Mouse (Mus musculus) kidney, adult 8-10 months (tissue): ENCODE measurements around the gene Olfr553.
"Not testable (repeated sequence)": the region's sequence is repeated elsewhere in the genome, so short reads cannot be mapped to it uniquely, and the experiment has no call there.

ENCODE experiments used
- DNase-seq, 2 experiments: peaks; one replicate each; pipeline ENCODE4 v3.0.0; 2022

Gene Olfr553

GRCm38 (mm10) chr7:102618118-102618517 lies at the start of gene Olfr553:
Olfr553 (minus strand) TSS chr7:102618218.
- DNase-seq = no peak

- no peak for DNase-seq
Measured at GRCm38 (mm10) chr7:102665378-102665777, 47.4 kb upstream of the Olfr553 start.

GRCm38 (mm10) chr7:102664599-102664998 lies 46.6 kb upstream of the Olfr553 start, which contains the start of gene Olfr556:
Olfr556 (plus strand) TSS chr7:102664899.
- DNase-seq = no peak

GRCm38 (mm10) chr7:102658523-102658922 lies 40.5 kb upstream of the Olfr553 start, which contains the start of gene Olfr555:
Olfr555 (plus strand) TSS chr7:102658823.
- DNase-seq = no peak

- DNase-seq = not testable (repeated sequence)
Measured at GRCm38 (mm10) chr7:102644945-102645344, 26.9 kb upstream of the Olfr553 start.

- DNase-seq = no peak
Measured at GRCm38 (mm10) chr7:102638132-102638531, 20.1 kb upstream of the Olfr553 start, which contains the start of gene Olfr554. Olfr554 (plus strand) TSS chr7:102638432.

- DNase-seq = peak; percentile 19 to 46
Measured at GRCm38 (mm10) chr7:102636665-102637064, 18.6 kb upstream of the Olfr553 start.

- DNase-seq = not testable (repeated sequence)
Measured at GRCm38 (mm10) chr7:102620368-102620767, 2.4 kb upstream of the Olfr553 start.

GRCm38 (mm10) chr7:102619608-102620007 lies 1.6 kb upstream of the Olfr553 start:
- no peak for DNase-seq

GRCm38 (mm10) chr7:102597378-102598031 lies 20.5 kb downstream of the Olfr553 start, which contains the start of gene Olfr552:
Olfr552 (plus strand) TSS chr7:102597770.
- DNase-seq = no peak

- DNase-seq = no peak
Measured at GRCm38 (mm10) chr7:102591786-102592185, 26.2 kb downstream of the Olfr553 start, which contains the start of gene Olfr551. Olfr551 (minus strand) TSS chr7:102591886.

GRCm38 (mm10) chr7:102575998-102576397 lies 42.0 kb downstream of the Olfr553 start:
- no peak for DNase-seq

GRCm38 (mm10) chr7:102573174-102573830 lies 44.7 kb downstream of the Olfr553 start:
- no peak for DNase-seq

GRCm38 (mm10) chr7:102571142-102571541 lies 46.9 kb downstream of the Olfr553 start, which contains the start of gene Olfr550:
Olfr550 (plus strand) TSS chr7:102571442.
- no peak for DNase-seq

GRCm38 (mm10) chr7:102566219-102566618 lies 51.8 kb downstream of the Olfr553 start:
- DNase-seq = no peak

GRCm38 (mm10) chr7:102564999-102565997 lies 52.7 kb downstream of the Olfr553 start, which contains the start of gene Trim21:
Trim21 (minus strand) TSS chr7:102565486.
- DNase-seq = peak; percentile 93 to 95
